Mouse (Mus musculus): ENCODE results near the gene Trmt2b.

DNA sequence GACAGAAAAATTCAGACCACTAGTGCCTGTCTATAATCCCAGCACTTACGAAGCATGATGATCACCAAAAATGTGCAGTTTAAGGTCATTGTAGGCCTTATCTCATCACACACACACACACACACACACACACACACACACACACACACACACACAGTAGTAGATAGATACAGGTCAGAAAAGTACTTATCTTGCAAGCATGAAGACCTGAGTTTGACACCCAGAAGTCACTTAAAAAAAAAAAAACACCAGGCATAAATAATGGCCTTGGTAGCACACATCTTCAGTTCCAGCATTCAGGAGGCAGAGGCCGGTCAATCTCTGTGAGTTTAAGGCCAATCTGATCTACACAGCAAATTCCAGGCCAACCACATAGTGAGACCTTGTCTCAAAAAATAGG is 10.5 kb upstream of the Trmt2b start:
- no peak for TF ChIP-seq POLR2A (IDR thresholded peaks at IDR 0.05; ENCODE audit: insufficient read depth, low read depth, low read length)
- no peak for TF ChIP-seq CTCF (IDR thresholded peaks at IDR 0.05)

All from heart, adult 2 months (tissue).